Mouse (Mus musculus) lung, postnatal 4 days (tissue): Measurements from ENCODE around the gene Ypel4.
A peak's percentile ranks its signal among the peaks of the same experiment; 100 is the strongest.

Experiments
- DNase-seq, 2 experiments: peaks; one replicate each; pipeline ENCODE4 v3.0.0; 2021

Gene Ypel4

GRCm38 (mm10) chr2:84733579-84734300 is at the start of gene Ypel4:
Gene Ypel4, plus strand, starts transcription at chr2:84734058.
- DNase-seq, result peak; percentile 41 to 53

- no peak for DNase-seq
Measured at GRCm38 (mm10) chr2:84688080-84688844, 45.6 kb upstream of the Ypel4 start.

- no peak for DNase-seq
Measured at GRCm38 (mm10) chr2:84690050-84690449, 43.8 kb upstream of the Ypel4 start.

- DNase-seq, result no peak
Measured at GRCm38 (mm10) chr2:84695007-84695695, 38.7 kb upstream of the Ypel4 start.

GRCm38 (mm10) chr2:84703497-84703896 is 30.4 kb upstream of the Ypel4 start:
- DNase-seq, result no peak

- no peak for DNase-seq
Measured at GRCm38 (mm10) chr2:84704329-84704728, 29.5 kb upstream of the Ypel4 start.

- DNase-seq, result no peak
Measured at GRCm38 (mm10) chr2:84705295-84705694, 28.6 kb upstream of the Ypel4 start.

- no peak for DNase-seq
Measured at GRCm38 (mm10) chr2:84707523-84707922, 26.3 kb upstream of the Ypel4 start.

GRCm38 (mm10) chr2:84711898-84712297 is 22.0 kb upstream of the Ypel4 start:
- DNase-seq, result no peak

- DNase-seq, result no peak
Measured at GRCm38 (mm10) chr2:84714422-84714810, 19.4 kb upstream of the Ypel4 start.

- peak; percentile 99 to 100 for DNase-seq
Measured at GRCm38 (mm10) chr2:84714811-84715561, 18.9 kb upstream of the Ypel4 start, which contains the start of gene Zdhhc5. Gene Zdhhc5, minus strand, starts transcription at chr2:84715180.

GRCm38 (mm10) chr2:84715562-84716361 is 18.1 kb upstream of the Ypel4 start:
- peak; percentile 69 to 89 for DNase-seq

- no peak for DNase-seq
Measured at GRCm38 (mm10) chr2:84716423-84717355, 17.2 kb upstream of the Ypel4 start.

- no peak for DNase-seq
Measured at GRCm38 (mm10) chr2:84717357-84717756, 16.5 kb upstream of the Ypel4 start.

- no peak for DNase-seq
Measured at GRCm38 (mm10) chr2:84720718-84721117, 13.1 kb upstream of the Ypel4 start.

GRCm38 (mm10) chr2:84721182-84721581 is 12.7 kb upstream of the Ypel4 start:
- DNase-seq, result no peak

GRCm38 (mm10) chr2:84723856-84724255 is 10.0 kb upstream of the Ypel4 start:
- no peak for DNase-seq

GRCm38 (mm10) chr2:84725770-84726169 is 8.1 kb upstream of the Ypel4 start:
- no peak for DNase-seq

GRCm38 (mm10) chr2:84726716-84727115 is 7.1 kb upstream of the Ypel4 start:
- DNase-seq, result no peak

- DNase-seq, result peak; percentile 97
Measured at GRCm38 (mm10) chr2:84727172-84727858, 6.5 kb upstream of the Ypel4 start, which contains the start of gene Clp1. Gene Clp1, minus strand, starts transcription at chr2:84727350.
